Mouse (Mus musculus) layer of hippocampus, adult 9-11 months (tissue): ENCODE data around the gene Tgfbr3l.

ENCODE experiments used
- DNase-seq: peaks from one replicate; pipeline ENCODE4 v3.0.0; 2022

The Tgfbr3l gene

GRCm38 (mm10) chr8:4247951-4248540 is at the start of gene Tgfbr3l:
Gene Tgfbr3l, plus strand, starts transcription at chr8:4248214.
- DNase-seq: no peak

GRCm38 (mm10) chr8:4201321-4201720 is 46.7 kb upstream of the Tgfbr3l start:
- no peak for DNase-seq

DNA sequence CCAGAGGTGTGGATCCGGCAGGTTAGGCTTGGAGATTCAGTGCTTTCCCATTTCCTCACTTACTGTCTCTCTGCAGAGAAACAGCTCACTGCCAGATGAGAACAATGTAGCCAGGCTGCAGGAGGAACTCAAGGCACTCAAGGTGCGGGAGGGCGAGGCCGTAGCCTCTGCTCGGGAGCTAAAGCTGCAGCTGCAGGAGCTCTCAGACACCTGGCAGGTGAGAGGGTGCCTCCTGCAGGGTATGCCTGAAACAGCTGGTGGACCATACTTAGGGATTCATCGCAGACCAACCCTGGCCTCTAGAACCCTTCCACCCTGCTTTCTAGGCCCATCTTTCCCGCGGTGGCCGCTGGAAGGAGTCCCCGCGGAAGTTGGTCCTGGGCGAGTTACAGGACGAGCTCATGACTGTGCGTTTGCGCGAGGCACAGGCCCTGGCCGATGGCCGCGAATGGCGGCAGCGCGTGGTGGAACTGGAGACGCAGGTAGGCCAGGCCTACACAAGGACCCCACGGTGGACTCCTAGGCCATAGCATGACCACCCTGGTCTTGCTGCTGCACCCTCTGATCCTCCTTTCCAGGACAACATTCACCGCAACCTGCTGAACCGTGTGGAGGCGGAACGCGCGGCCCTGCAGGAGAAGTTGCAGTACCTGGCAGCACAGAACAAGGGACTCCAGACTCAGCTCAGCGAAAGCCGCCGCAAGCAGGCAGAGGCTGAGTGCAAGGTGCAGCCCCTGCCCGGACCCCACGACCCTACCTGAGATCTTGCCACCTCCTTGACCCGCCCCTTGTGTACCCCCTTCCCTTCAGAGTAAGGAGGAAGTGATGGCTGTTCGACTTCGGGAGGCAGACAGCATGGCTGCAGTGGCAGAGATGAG is 42.5 kb upstream of the Tgfbr3l start:
- DNase-seq: no peak

- DNase-seq: no peak
These were observed 41.6 kb upstream of the Tgfbr3l start for GRCm38 (mm10) chr8:4206182-4207015.

DNA sequence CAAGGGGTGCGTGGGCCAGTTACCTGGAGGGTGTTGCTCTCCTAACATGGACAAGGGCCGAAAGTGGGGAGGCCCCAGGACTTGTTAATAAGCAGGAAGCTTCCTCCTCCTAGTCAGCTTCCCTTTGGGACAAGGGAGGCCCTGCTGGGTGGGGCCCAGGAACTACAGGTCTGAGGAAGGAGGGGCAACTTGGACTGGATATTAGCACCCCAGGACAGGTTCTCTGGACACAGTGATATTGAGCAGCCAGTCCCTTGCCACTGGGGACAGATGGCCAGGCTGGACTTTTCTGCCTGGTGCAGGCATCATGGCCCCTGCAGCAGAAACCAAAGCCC is 41.0 kb upstream of the Tgfbr3l start:
- no peak for DNase-seq

DNA sequence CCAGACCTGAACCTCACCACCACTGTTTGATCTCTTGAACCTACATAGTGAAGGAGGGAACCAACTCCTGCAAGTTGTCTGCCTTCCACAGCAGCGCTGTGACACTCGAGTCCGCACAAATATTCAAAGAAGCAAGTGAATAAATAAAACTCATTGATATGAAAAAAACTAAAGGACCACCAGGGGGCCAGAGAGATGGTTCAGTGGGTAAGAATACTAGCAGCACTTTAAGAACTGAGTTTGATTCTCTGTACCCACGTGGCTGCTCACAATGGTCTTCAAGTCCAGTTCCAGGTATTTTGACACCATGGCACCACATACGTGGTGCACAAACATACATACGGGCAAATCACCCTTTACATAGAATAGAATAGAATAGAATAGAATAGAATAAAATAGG is 36.9 kb upstream of the Tgfbr3l start:
- no peak for DNase-seq

- DNase-seq: no peak
These were observed 35.2 kb upstream of the Tgfbr3l start for GRCm38 (mm10) chr8:4212809-4213209.

- DNase-seq: no peak
These were observed 34.6 kb upstream of the Tgfbr3l start for GRCm38 (mm10) chr8:4213210-4214005.

DNA sequence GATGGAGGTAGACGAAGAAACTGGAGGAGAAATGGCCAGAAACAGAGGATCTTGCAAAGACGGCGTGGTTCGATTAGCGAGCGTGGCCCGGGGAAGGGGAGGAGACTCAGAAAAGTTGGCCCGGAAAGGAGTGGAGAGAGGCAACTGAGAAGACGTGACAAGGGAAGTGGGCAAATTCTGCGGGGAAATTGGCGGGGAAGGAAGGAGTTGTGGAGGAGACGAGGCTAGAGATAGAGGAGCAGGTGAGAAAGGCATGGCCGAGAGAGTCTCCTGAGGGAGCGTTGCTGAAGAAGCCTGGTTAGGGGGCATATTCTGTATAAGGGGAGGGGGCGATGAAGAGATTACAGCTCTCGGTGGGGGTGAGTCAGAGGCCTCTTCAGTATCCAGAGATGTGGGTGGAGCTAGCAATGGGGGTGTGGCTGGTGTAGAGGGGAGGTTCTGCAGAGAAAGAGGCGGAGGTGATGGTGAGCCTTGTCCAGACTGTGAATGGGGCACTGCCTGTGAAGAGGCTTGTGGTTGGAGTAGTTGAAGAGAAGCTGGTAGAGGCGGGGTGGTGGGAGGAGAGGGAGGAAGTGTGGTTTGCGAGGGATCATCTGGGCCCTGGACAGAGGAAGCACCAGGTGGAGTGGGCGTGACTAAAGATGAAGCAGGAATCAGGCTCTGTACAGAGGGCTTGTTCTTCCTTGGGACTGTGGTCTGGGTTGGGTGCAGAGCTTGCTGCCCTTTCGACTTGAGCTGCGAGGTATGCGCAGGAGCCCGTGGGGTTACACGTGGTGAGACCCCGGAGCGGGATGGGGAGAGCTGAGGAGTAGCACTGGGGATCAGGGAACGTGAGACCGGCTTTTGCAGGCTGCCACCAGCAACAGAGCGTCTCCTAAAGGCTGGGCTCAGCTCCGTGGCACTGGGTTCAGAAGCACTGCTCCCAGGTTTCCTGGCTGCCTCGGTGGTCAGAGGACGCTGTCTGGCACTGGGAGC is 33.7 kb upstream of the Tgfbr3l start:
- DNase-seq: peak; percentile 45

- no peak for DNase-seq
These were observed 31.7 kb upstream of the Tgfbr3l start for GRCm38 (mm10) chr8:4216296-4216695.

- peak; percentile 74 for DNase-seq
These were observed 31.0 kb upstream of the Tgfbr3l start, which contains the start of gene Prr36 for GRCm38 (mm10) chr8:4216791-4217621. Gene Prr36, minus strand, starts transcription at chr8:4217459.

DNA sequence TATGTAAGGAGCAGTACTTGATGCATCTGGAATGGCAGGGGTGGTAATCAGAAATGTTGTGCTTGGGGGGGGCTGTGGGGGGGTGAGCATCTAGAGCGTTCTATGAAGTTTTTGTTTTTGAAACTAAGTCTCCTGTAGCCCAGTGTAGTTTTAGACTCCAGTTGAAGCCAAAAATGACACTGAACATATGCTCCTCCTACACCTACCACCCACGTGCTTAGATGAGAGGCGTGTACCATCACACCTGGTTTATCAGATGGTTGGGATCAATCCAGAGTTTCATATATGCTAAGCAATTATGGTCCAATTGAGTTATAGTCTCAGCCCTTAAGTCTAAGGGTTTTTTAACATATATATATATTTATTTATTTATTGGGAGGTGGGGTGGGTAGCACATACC is 28.4 kb upstream of the Tgfbr3l start:
- DNase-seq: no peak

GRCm38 (mm10) chr8:4222059-4222458 is 26.0 kb upstream of the Tgfbr3l start:
- no peak for DNase-seq

GRCm38 (mm10) chr8:4226323-4226722 is 21.7 kb upstream of the Tgfbr3l start:
- DNase-seq: no peak

DNA sequence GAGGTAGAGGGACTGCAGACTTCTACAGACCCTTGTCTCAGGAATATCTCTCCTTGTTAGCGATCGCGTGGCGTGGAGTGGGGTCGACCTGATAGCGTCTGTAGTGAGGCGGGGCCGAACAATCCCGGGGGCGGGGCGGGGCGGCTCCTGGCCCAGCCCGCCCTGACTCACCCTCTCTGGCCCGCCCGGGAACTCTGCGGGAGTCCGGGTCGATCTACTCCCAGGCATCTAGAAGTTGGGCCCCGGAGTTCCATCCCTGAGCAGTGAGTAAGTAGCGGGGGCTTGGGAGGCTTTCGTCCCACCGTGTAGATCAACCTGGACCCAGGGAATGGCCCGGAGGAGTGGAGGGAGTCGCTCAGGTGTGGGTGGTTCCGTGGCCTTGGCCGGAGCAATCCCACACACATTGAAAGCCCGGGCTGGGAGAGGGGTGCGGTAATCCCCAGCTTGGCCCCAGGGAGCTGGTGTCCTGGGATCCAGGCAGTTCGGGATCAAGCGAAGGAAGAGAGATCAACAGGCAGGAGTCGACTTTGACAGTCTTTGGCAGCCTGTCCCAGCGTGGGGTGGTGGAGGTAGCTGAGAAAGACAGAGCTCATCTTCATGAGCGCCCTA is 21.2 kb upstream of the Tgfbr3l start, which contains the start of gene Lrrc8e:
Gene Lrrc8e, plus strand, starts transcription at position 89 of the 609 bp plus-strand sequence.
- DNase-seq: no peak

DNA sequence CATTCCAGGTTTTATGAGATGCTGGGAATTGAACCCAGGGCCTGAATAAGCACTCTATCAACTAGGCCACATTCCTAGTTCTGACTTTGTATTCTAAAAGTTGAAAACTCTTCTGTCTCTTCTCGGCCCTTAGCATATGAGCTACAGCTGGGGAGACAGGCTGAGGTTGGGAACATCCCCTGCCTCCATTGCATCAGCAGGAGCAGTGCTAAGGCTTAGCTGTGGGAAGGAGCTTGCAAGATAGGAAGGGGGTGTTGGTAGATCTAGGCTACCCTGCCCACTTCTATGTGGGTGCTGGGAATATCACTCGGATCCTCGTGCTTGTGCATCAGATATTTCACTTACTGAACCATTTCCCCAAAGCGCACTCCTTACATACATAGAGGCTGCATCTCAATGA is 20.1 kb upstream of the Tgfbr3l start:
- no peak for DNase-seq

DNA sequence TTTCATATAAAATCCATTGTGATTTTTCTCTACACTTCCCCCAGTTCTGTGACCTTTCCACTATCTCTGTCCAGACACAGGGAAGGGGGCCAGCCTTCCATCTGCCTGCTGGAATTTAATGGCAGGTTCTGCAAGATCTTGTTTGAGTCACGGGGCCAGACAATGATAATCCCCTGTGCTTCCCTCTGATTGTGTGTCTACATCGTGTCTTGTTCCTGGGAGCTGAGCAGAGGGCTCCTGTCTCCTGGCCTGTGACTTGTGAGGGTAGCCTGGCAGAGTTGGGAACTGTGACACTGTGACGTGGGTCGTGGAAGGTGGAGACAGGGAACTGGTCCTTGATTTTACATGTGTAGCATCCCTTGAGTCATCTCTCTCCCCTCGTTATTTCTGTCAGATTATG is 18.2 kb upstream of the Tgfbr3l start:
- no peak for DNase-seq

DNA sequence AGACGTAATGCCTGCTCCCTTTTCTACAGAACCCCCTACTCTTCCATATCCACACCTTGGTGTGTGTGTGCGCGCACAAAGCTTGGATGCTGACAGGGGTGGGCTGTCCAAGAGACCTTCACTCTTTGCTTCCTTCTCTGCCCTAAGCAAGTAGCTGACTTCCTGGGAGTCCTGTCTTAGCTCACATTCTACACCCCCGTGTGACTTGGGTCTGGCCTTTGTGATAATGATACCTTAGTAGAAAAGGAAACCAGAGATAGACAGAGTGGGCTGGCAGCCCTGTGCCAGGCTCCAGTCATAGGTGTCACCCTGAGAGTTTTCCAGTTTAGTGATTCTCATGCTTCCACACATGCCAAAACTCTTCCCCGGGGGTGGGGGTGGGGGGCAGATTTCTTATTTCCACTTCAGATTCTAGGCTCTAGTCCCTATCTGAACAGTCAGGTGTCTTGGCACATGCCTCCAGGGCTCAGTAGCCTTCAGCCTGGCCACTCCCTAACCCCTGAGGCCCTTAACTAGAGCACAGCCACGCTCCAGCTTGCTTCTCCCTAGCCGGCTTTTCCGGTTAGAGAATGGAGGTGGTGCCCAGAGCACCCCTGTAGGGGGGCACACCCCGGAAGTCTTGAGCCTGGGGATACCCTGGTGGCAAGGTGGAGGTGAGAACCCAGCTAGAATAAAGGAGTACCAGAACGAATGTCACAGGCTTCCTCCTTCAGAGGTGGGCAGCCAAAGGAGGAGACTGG is 17.2 kb upstream of the Tgfbr3l start:
- DNase-seq: no peak

- DNase-seq: no peak
These were observed 10.1 kb upstream of the Tgfbr3l start for GRCm38 (mm10) chr8:4237814-4238433.
